ENCODE assay signal across 8 mouse cellular contexts in the genomic region with DNA sequence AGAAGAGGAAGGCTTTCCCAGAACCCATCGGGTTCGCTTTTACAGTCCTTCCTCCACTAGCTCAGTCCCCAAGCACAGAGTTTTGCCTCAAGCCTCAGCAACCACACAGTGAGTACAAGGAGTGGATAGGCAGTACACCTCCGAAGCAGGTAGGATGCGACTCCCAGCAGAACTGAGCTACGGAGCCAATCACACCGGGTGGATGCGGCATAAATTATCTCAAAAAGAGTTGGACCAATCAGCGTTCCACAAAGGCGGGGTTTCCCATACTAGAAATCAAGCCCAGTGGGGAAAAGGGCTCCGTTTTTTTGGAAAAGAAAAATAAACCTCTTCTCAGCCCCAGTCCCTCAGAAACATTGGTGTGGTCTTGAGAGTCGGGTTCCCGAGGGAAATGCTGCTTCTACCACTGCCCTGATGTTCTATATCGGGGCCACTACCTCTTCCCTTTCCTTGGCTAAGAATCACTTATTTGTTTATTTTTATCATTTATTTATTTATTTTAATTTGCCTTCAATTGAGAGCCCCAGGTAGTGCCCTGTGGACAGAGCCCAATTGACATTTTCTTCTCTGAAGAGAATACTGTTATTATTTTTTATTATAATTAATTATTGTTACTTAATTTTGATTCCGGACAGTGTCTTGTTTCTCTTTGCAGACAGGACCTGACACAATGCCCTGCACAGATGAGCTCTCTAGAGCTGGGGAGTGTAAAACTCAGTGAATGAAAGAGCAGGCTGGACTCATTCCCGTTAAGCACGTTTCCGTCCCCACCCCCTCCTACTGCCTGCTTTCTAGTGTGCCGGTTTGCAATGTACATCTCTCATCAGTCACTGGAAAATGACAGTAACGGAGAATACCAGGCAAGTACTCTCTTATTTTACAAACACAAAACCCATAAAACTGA. TPM values are rescaled to one million over a fixed set of nuclear protein-coding genes. Genes with fewer than 3 reads are reported as not detected.
DNase-seq lines count a peak whose midpoint lies in the region; ATAC-seq and TF ChIP-seq lines count a peak whose summit lies in the region.

Gene Gabrg1 (minus strand): TSS at position 426 of the 904 bp plus-strand sequence.

- peak within 1 kb of the TSS; percentile 65 for H3K4me3 ChIP-seq in megakaryocyte, embryonic 14.5 days (replicated peaks)
- H3K4me3 ChIP-seq in embryonic facial prominence, embryonic 10.5 days, result peak within 1 kb of the TSS; percentile 57
- peak within 1 kb of the TSS; percentile 54 for H3K4me3 ChIP-seq in hindbrain, postnatal 0 days (ENCODE audit: low read length)
- peak within 1 kb of the TSS; percentile 30 for H3K4me3 ChIP-seq in limb, embryonic 13.5 days
- peak within 1 kb of the TSS; percentile 13 for H3K4me3 ChIP-seq in stomach, embryonic 14.5 days (ENCODE audit: low read depth, low read length)

- H3K36me3 ChIP-seq in megakaryocyte, embryonic 14.5 days (replicated peaks; ENCODE audit: low read length), result no peaks in the 10 kb centered on the region
- no peaks in the 10 kb centered on the region for H3K36me3 ChIP-seq in embryonic facial prominence, embryonic 10.5 days (replicated peaks)
- H3K36me3 ChIP-seq in hindbrain, postnatal 0 days (ENCODE audit: insufficient read depth, low read length), result no peaks in the 10 kb centered on the region
- no peaks in the 10 kb centered on the region for H3K36me3 ChIP-seq in limb, embryonic 13.5 days
- no peaks in the 10 kb centered on the region for H3K36me3 ChIP-seq in stomach, embryonic 14.5 days (ENCODE audit: control insufficient read depth, insufficient read depth, low read length)

- ATAC-seq in megakaryocyte, adult 5-6 weeks (ENCODE audit: poor library complexity, severe bottlenecking), result no peak
- ATAC-seq in hindbrain, postnatal 0 days, result peak; percentile 90
- ATAC-seq in limb, embryonic 13.5 days (ENCODE audit: low FRiP score, low read depth), result peak; percentile 71
- peak; percentile 72; the same call in 1 of the 2 replicates for ATAC-seq in stomach, embryonic 14.5 days (ENCODE audit: insufficient number of reproducible peaks, insufficient read depth, low FRiP score, low read depth)
- ATAC-seq in erythroid progenitor cell, adult 5-6 weeks (replicated peaks; ENCODE audit: low FRiP score, poor library complexity, severe bottlenecking), result no peak
- ATAC-seq in granulocyte monocyte progenitor cell, adult 5-6 weeks (replicated peaks; ENCODE audit: poor library complexity, severe bottlenecking), result no peak

- WGBS in embryonic facial prominence, embryonic 10.5 days, result 3% methylated on average over 19 of the region's 19 CpGs
- WGBS in hindbrain, postnatal 0 days, result under 1% methylated on average over 19 of the region's 19 CpGs
- WGBS in limb, embryonic 13.5 days, result 4% methylated on average over 19 of the region's 19 CpGs
- WGBS in stomach, embryonic 14.5 days, result 4% methylated on average over 19 of the region's 19 CpGs

- TF ChIP-seq CTCF in hindbrain, postnatal 0 days (IDR thresholded peaks at IDR 0.05; ENCODE audit: low read depth), result 0 out of 2 replicates have a peak, but pooled peaks have one; percentile 5

- peak within 1 kb of the TSS; percentile 80 for H3K4me2 ChIP-seq in hindbrain, postnatal 0 days (ENCODE audit: low read depth, low read length)
- peak within 1 kb of the TSS; percentile 62 for H3K4me2 ChIP-seq in limb, embryonic 13.5 days (replicated peaks)
- peak within 1 kb of the TSS; percentile 45 for H3K4me2 ChIP-seq in stomach, embryonic 14.5 days (replicated peaks; ENCODE audit: low read depth, low read length)

- DNase-seq in embryonic facial prominence, embryonic 10.5 days (ENCODE audit: low spot score), result peak; percentile 50
- peak; percentile 89 for DNase-seq in hindbrain, postnatal 0 days (ENCODE audit: low spot score)

- 0 out of 2 replicates have a peak, but pooled peaks cover 3% of the 10 kb centered on the region for H3K4me1 ChIP-seq in megakaryocyte, embryonic 14.5 days
- H3K4me1 ChIP-seq in embryonic facial prominence, embryonic 10.5 days, result no peaks in the 10 kb centered on the region; the same call in 1 of the 2 replicates
- H3K4me1 ChIP-seq in hindbrain, postnatal 0 days (ENCODE audit: insufficient read depth, low read length), result no peaks in the 10 kb centered on the region
- no peaks in the 10 kb centered on the region for H3K4me1 ChIP-seq in limb, embryonic 13.5 days
- no peaks in the 10 kb centered on the region for H3K4me1 ChIP-seq in stomach, embryonic 14.5 days (ENCODE audit: control insufficient read depth, insufficient read depth, low read length)

- peak within 1 kb of the TSS; percentile 53 for H3K9ac ChIP-seq in hindbrain, postnatal 0 days (replicated peaks; ENCODE audit: low read length)
- no peak within 1 kb of the TSS for H3K9ac ChIP-seq in limb, embryonic 13.5 days
- no peak within 1 kb of the TSS for H3K9ac ChIP-seq in stomach, embryonic 14.5 days (replicated peaks; ENCODE audit: low read depth, low read length)

- no peaks in the 10 kb centered on the region; the same call in 1 of the 2 replicates for H3K9me3 ChIP-seq in megakaryocyte, embryonic 14.5 days
- H3K9me3 ChIP-seq in embryonic facial prominence, embryonic 10.5 days, result 0 out of 2 replicates have a peak, but pooled peaks cover 3% of the 10 kb centered on the region
- H3K9me3 ChIP-seq in hindbrain, postnatal 0 days (ENCODE audit: low read length), result no peaks in the 10 kb centered on the region
- H3K9me3 ChIP-seq in limb, embryonic 13.5 days, result no peaks in the 10 kb centered on the region
- H3K9me3 ChIP-seq in stomach, embryonic 14.5 days (ENCODE audit: control insufficient read depth, low read depth, low read length), result no peaks in the 10 kb centered on the region

- H3K27me3 ChIP-seq in megakaryocyte, embryonic 14.5 days (replicated peaks), result peaks cover 5% of the 10 kb centered on the region
- no peaks in the 10 kb centered on the region for H3K27me3 ChIP-seq in embryonic facial prominence, embryonic 10.5 days (replicated peaks; ENCODE audit: low read depth, poor library complexity, severe bottlenecking)
- H3K27me3 ChIP-seq in hindbrain, postnatal 0 days (ENCODE audit: insufficient read depth, low read length), result no peaks in the 10 kb centered on the region
- peaks cover 10% of the 10 kb centered on the region; the same call in 1 of the 2 replicates for H3K27me3 ChIP-seq in limb, embryonic 13.5 days
- H3K27me3 ChIP-seq in stomach, embryonic 14.5 days (ENCODE audit: control insufficient read depth, insufficient read depth, low read length), result no peaks in the 10 kb centered on the region

- no peak within 1 kb of the TSS for H3K27ac ChIP-seq in embryonic facial prominence, embryonic 10.5 days (replicated peaks)
- peak within 1 kb of the TSS; percentile 75 for H3K27ac ChIP-seq in hindbrain, postnatal 0 days
- H3K27ac ChIP-seq in limb, embryonic 13.5 days, result no peak within 1 kb of the TSS
- H3K27ac ChIP-seq in stomach, embryonic 14.5 days (ENCODE audit: low read length), result no peak within 1 kb of the TSS

RNA-seq across cellular contexts. Expression of gene Gabrg1, which starts in this region (rescaled TPM):
- not detected in 2 replicates for polyA plus RNA-seq in megakaryocyte, embryonic 14.5 days (2012; ENCODE audit: insufficient read depth, low replicate concordance)
- total RNA-seq in megakaryocyte, adult 5-6 weeks (2015), result not detected in 2 replicates
- total RNA-seq in megakaryocyte, adult 5-6 weeks (2017), result not detected in 2 replicates
- polyA plus RNA-seq in embryonic facial prominence, embryonic 10.5 days (2016; fragmentation: Nextera tagmentation; extraction: Ambion mirVana), result 0.10 and 0.14 TPM in 2 replicates
- total RNA-seq in hindbrain, postnatal 0 days (2014; rRNA removed), result 30.1 and 30.9 TPM in 2 replicates
- 29.9 and 34.0 TPM in 2 replicates for polyA plus RNA-seq in hindbrain, postnatal 0 days (2015; fragmentation: Nextera tagmentation; extraction: Ambion mirVana)
- polyA plus RNA-seq in limb, embryonic 13.5 days (2015; fragmentation: Nextera tagmentation; extraction: Ambion mirVana), result 0.11 and 0.15 TPM in 2 replicates
- polyA plus RNA-seq in stomach, embryonic 14.5 days (2014; fragmentation: Nextera tagmentation; extraction: Ambion mirVana), result 0.20 and 0.39 TPM in 2 replicates
- total RNA-seq in erythroid progenitor cell, adult 5-6 weeks (2015; ENCODE audit: low replicate concordance), result not detected in 2 replicates
- not detected in 2 replicates for total RNA-seq in erythroid progenitor cell, adult 5-6 weeks (2017; ENCODE audit: low replicate concordance)
- total RNA-seq in granulocyte monocyte progenitor cell, adult 5-6 weeks (2014; fragmentation: Nextera tagmentation), result not detected in 2 replicates
- not detected in 2 replicates for total RNA-seq in granulocyte monocyte progenitor cell, adult 5-6 weeks (2017)

Comparison
In these comparisons a context has a peak if more than half of its experiments do, and no peak if none do; other contexts are left out.
1. RNA of gene Gabrg1 (total RNA-seq): 30.1 to 30.9 TPM in hindbrain, postnatal 0 days; not detected in megakaryocyte, adult 5-6 weeks, not detected in erythroid progenitor cell, adult 5-6 weeks and not detected in granulocyte monocyte progenitor cell, adult 5-6 weeks; every median in the first group is over 10 times any median in the second.
2. RNA of gene Gabrg1 (polyA plus RNA-seq): 29.9 to 34.0 TPM in hindbrain, postnatal 0 days; 0.20 to 0.39 TPM in stomach, embryonic 14.5 days, 0.10 to 0.14 TPM in embryonic facial prominence, embryonic 10.5 days, 0.11 to 0.15 TPM in limb, embryonic 13.5 days and not detected in megakaryocyte, embryonic 14.5 days; every median in the first group is over 10 times any median in the second.
3. Peak in DNase-seq and H3K4me3 ChIP-seq in embryonic facial prominence, embryonic 10.5 days; RNA of the gene not detected or under 1 TPM.
4. Peak in ATAC-seq, H3K4me3 ChIP-seq and H3K4me2 ChIP-seq in limb, embryonic 13.5 days; RNA of the gene not detected or under 1 TPM.
5. Peak in ATAC-seq, H3K4me3 ChIP-seq and H3K4me2 ChIP-seq in stomach, embryonic 14.5 days; RNA of the gene not detected or under 1 TPM.
6. H3K4me3 ChIP-seq: peak in every context shown above with its lines; median percentile 65 in megakaryocyte, embryonic 14.5 days; 57 in embryonic facial prominence, embryonic 10.5 days; 54 in hindbrain, postnatal 0 days; 30 in limb, embryonic 13.5 days; 13 in stomach, embryonic 14.5 days.
7. Peak in every context shown above with its lines, with median percentiles within 50 percentile points of each other: H3K4me2 ChIP-seq.